Mouse (Mus musculus) heart, adult 2 months (tissue): ENCODE measurements at regions not wholly inside any gene's neighbourhood (a gene's known extent, or its start where the extent isn't known, plus 50 kb on each side); places are given as distances from the start of the nearest gene placed in this dataset.

ENCODE experiments used
- DNase-seq, 2 experiments: peaks; one replicate each; pipeline ENCODE4 v3.0.0; 2021
- H3K27ac ChIP-seq: fragments of 200-600 bp; 2 replicates; pipeline ENCODE4 v1.8.1; 2022
- H3K27me3 ChIP-seq: fragments of 200-500 bp; 2 replicates; pipeline ENCODE4 v1.6.1; 2012; ENCODE audit warnings: mild to moderate bottlenecking, low read length, inconsistent platforms, mixed read lengths; ENCODE audit not compliant: control insufficient read depth, insufficient read depth
- H3K36me3 ChIP-seq: fragments of 200-500 bp; 2 replicates; pipeline ENCODE4 v1.6.1; 2012; ENCODE audit warnings: low read length, inconsistent platforms; ENCODE audit not compliant: control insufficient read depth, insufficient read depth
- H3K4me1 ChIP-seq: fragments of 200-500 bp; 2 replicates; pipeline ENCODE4 v1.6.1; 2011; ENCODE audit warnings: low read length; ENCODE audit not compliant: control insufficient read depth, insufficient read depth
- H3K4me3 ChIP-seq: fragments of 200-600 bp; 2 replicates; pipeline ENCODE4 v1.8.1; 2022
- H3K79me2 ChIP-seq: fragments of 200-500 bp; replicated peaks from 2 replicates; pipeline ENCODE4 v1.6.1; 2012; ENCODE audit warnings: mild to moderate bottlenecking, inconsistent platforms, low read length, moderate library complexity, mixed read lengths; ENCODE audit not compliant: control insufficient read depth, insufficient read depth
- H3K9ac ChIP-seq: fragments of 200-500 bp; 2 replicates; pipeline ENCODE4 v1.6.1; 2012; ENCODE audit warnings: low read depth, mild to moderate bottlenecking, control low read depth, inconsistent platforms, low read length, mixed read lengths
- CTCF ChIP-seq: fragments of 200-600 bp; IDR thresholded peaks from 2 replicates; pipeline ENCODE4 v1.8.1; 2022; ENCODE audit warnings: antibody characterized with exemption, mild to moderate bottlenecking, moderate library complexity
- EP300 ChIP-seq: fragments of 200-500 bp; IDR thresholded peaks from 2 replicates; pipeline ENCODE4 v1.6.1; 2011; ENCODE audit warnings: low read depth, low read length, control low read depth; ENCODE audit not compliant: insufficient read depth
- POLR2A ChIP-seq: fragments of 200-500 bp; IDR thresholded peaks from 2 replicates; pipeline ENCODE4 v1.6.1; 2011; ENCODE audit warnings: mild to moderate bottlenecking, low read depth, low read length, control low read depth; ENCODE audit not compliant: insufficient read depth
- WGBS: fragments of 180-500 bp; shearing (Covaris S2); methylation state at CpG from one replicate; pipeline ENCODE4 v1.1.7; 2018; 5-methylcytosine and 5-hydroxymethylcytosine counted together
- intact Hi-C: fragments of 180-260 bp; cut with DNase I; formaldehyde crosslinking; loops from one replicate; pipeline ENCODE4 v1.15.1; 2025

DNA sequence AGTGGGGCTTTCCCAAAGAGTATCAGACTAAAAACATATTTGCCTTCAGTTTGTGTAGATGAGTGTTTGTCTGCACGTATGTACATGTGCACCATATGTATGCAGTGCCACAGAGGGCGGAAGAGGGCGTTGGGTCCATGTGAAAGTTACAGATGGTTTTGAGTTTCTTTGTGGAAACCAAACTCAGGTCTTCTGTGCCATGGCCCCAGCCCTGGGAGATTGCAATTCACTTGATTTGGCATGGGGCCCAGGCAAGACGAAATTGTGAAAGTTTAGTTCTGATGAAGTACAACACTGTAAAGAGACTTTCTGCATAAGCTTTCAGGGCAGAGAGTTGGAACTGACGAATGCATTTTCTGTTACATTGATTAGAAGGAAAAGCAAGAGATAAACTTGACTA lies 255.4 kb upstream of the Nbea start:
- 75% methylated on average over 5 of the region's 5 CpGs for WGBS
- H3K79me2 ChIP-seq = no peaks in the 10 kb centered on the region

GRCm38 (mm10) chr3:56438020-56438747 lies 254.7 kb upstream of the Nbea start:
- H3K4me3 ChIP-seq = no peak overlapping the region
- no peak for DNase-seq
- H3K27me3 ChIP-seq = no peaks in the 10 kb centered on the region
- 72% methylated on average over 12 of the region's 12 CpGs for WGBS
- H3K4me1 ChIP-seq = no peaks in the 10 kb centered on the region; the same call in 1 of the 2 replicates
- H3K36me3 ChIP-seq = no peaks in the 10 kb centered on the region
- H3K27ac ChIP-seq = no peak overlapping the region
- no peaks in the 10 kb centered on the region for H3K79me2 ChIP-seq
- TF ChIP-seq POLR2A = no peak
- no peak for TF ChIP-seq CTCF
- no peak for TF ChIP-seq EP300
- intact Hi-C loops = no loop called here
- no peak overlapping the region for H3K9ac ChIP-seq

More for the DNA sequence above, 255.4 kb upstream of the Nbea start:
- no peaks in the 10 kb centered on the region; the same call in 1 of the 2 replicates for H3K4me1 ChIP-seq
- no peaks in the 10 kb centered on the region for H3K36me3 ChIP-seq
- TF ChIP-seq POLR2A = no peak
- TF ChIP-seq EP300 = no peak
- TF ChIP-seq CTCF = no peak
- H3K27me3 ChIP-seq = no peaks in the 10 kb centered on the region
- peak; percentile 21 to 28 for DNase-seq
- H3K4me3 ChIP-seq = no peak overlapping the region
- H3K27ac ChIP-seq = no peak overlapping the region
- H3K9ac ChIP-seq = no peak overlapping the region
- intact Hi-C loops = no loop called here

DNA sequence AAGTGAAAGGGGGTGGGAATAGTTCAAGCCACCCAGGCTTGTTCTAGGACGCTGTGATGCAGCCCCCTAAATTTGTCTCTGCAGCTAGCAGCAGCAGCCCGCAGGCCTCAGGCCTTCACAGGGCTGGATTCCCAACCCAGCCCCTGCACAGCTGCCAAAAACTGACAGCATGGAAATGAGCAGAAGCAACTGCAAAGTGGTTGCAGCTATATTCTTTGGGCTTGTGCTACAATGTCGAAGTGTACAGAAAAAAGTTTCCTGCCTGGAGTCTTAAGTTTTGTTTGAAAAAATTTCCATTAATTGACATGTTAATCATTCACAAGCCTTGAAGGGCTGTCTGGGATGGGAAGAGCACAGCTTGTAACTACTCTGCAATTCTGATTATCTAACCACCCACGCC lies 253.6 kb upstream of the Nbea start:
- H3K36me3 ChIP-seq = no peaks in the 10 kb centered on the region
- DNase-seq = peak; percentile 22 to 44
- no peak overlapping the region for H3K9ac ChIP-seq
- no peak for TF ChIP-seq CTCF
- TF ChIP-seq POLR2A = no peak
- TF ChIP-seq EP300 = no peak
- H3K27me3 ChIP-seq = no peaks in the 10 kb centered on the region
- H3K27ac ChIP-seq = no peak overlapping the region
- H3K79me2 ChIP-seq = no peaks in the 10 kb centered on the region
- H3K4me3 ChIP-seq = no peak overlapping the region
- intact Hi-C loops = no loop called here
- WGBS = 43% methylated on average over 4 of the region's 4 CpGs
- no peaks in the 10 kb centered on the region; the same call in 1 of the 2 replicates for H3K4me1 ChIP-seq

GRCm38 (mm10) chr3:56433495-56433894 lies 250.0 kb upstream of the Nbea start:
- Histone ChIP-seq H3K27ac (no peak overlapping the region), H3K27me3 (no peaks in the 10 kb centered on the region), H3K79me2 (no peaks in the 10 kb centered on the region), H3K4me3 (no peak overlapping the region), H3K36me3 (no peaks in the 10 kb centered on the region), H3K9ac (no peak overlapping the region), H3K4me1 (no peaks in the 10 kb centered on the region)
- peak in 1 of 2 experiments; percentile 18 for DNase-seq
- WGBS = 18% methylated on average over 1 of the region's 1 CpGs
- intact Hi-C loops = no loop called here
- TF ChIP-seq CTCF (no peak), POLR2A (no peak), EP300 (no peak)

- Histone ChIP-seq H3K9ac (no peak overlapping the region), H3K27me3 (no peaks in the 10 kb centered on the region), H3K4me1 (no peaks in the 10 kb centered on the region), H3K27ac (no peak overlapping the region), H3K4me3 (no peak overlapping the region), H3K36me3 (no peaks in the 10 kb centered on the region), H3K79me2 (no peaks in the 10 kb centered on the region)
- TF ChIP-seq CTCF = no peak
- TF ChIP-seq POLR2A = no peak
- no peak for TF ChIP-seq EP300
- WGBS = 90% methylated on average over 1 of the region's 1 CpGs
- intact Hi-C loops = no loop called here
- DNase-seq = no peak
Measured at GRCm38 (mm10) chr3:56427201-56427600, 243.7 kb upstream of the Nbea start.

GRCm38 (mm10) chr3:56397851-56398496 lies 214.5 kb upstream of the Nbea start:
- H3K36me3 ChIP-seq = no peaks in the 10 kb centered on the region
- intact Hi-C loops = no loop called here
- WGBS = 84% methylated on average over 4 of the region's 4 CpGs
- TF ChIP-seq POLR2A (no peak), CTCF (no peak), EP300 (no peak)
- H3K27me3 ChIP-seq = no peaks in the 10 kb centered on the region
- H3K27ac ChIP-seq = no peak overlapping the region
- no peak for DNase-seq
- H3K4me3 ChIP-seq = no peak overlapping the region
- H3K9ac ChIP-seq = no peak overlapping the region
- no peaks in the 10 kb centered on the region for H3K4me1 ChIP-seq
- no peaks in the 10 kb centered on the region for H3K79me2 ChIP-seq
